Mouse (Mus musculus) kidney, embryonic 16.5 days (tissue): ENCODE results near the gene Sumo3. TPM values are rescaled to one million over a fixed set of nuclear protein-coding genes. Genes with fewer than 3 reads are reported as not detected.

Source experiments
- ATAC-seq: fragments of 200-750 bp; cut with Nextera tagmentation; 2 replicates; pipeline ENCODE4 v1.8.0; 2017; ENCODE audit warnings: moderate TSS enrichment; ENCODE audit not compliant: low FRiP score, low TSS enrichment
- H3K27ac ChIP-seq: fragments of 300-500 bp; sonication (generic); 2 replicates; pipeline ENCODE4 v1.5.1; 2014; ENCODE audit warnings: low read length
- H3K27me3 ChIP-seq: fragments of 300-500 bp; sonication (generic); 2 replicates; pipeline ENCODE4 v1.6.1; 2014; ENCODE audit warnings: low read length, control low read depth, mixed read lengths; ENCODE audit not compliant: insufficient read depth
- H3K36me3 ChIP-seq: fragments of 300-500 bp; sonication (generic); 2 replicates; pipeline ENCODE4 v1.6.1; 2014; ENCODE audit warnings: low read length, control low read depth, mixed read lengths; ENCODE audit not compliant: insufficient read depth
- H3K4me1 ChIP-seq: fragments of 300-500 bp; sonication (generic); 2 replicates; pipeline ENCODE4 v1.6.1; 2014; ENCODE audit warnings: low read length, control low read depth, mixed read lengths; ENCODE audit not compliant: insufficient read depth
- H3K4me2 ChIP-seq: fragments of 300-500 bp; sonication (generic); replicated peaks from 2 replicates; pipeline ENCODE4 v1.6.1; 2014; ENCODE audit warnings: low read depth, low read length
- H3K4me3 ChIP-seq: fragments of 300-500 bp; sonication (generic); 2 replicates; pipeline ENCODE4 v1.5.1; 2014; ENCODE audit warnings: mild to moderate bottlenecking, low read length
- H3K9ac ChIP-seq: fragments of 300-500 bp; sonication (generic); replicated peaks from 2 replicates; pipeline ENCODE4 v1.6.1; 2014; ENCODE audit warnings: low read length
- H3K9me3 ChIP-seq: fragments of 300-500 bp; sonication (generic); 2 replicates; pipeline ENCODE4 v1.6.1; 2016; ENCODE audit warnings: low read length, control low read depth
- WGBS: fragments of 180-500 bp; shearing (Covaris S2); extraction: QIAGEN DNeasy Blood & Tissue Kit; methylation state at CpG from one replicate; pipeline ENCODE4 v1.1.7; 2014; 5-methylcytosine and 5-hydroxymethylcytosine counted together
- polyA plus RNA-seq: library from polyadenylated mRNA; unstranded; fragments of >200 nt; fragmentation: Nextera tagmentation; extraction: Ambion mirVana; gene quantifications from 2 replicates; pipeline ENCODE4 v1.2.1, GENCODE M21; 2015

Sumo3 gene
- polyA plus RNA-seq, 1 experiment from 2014 or later: 365 TPM

DNA sequence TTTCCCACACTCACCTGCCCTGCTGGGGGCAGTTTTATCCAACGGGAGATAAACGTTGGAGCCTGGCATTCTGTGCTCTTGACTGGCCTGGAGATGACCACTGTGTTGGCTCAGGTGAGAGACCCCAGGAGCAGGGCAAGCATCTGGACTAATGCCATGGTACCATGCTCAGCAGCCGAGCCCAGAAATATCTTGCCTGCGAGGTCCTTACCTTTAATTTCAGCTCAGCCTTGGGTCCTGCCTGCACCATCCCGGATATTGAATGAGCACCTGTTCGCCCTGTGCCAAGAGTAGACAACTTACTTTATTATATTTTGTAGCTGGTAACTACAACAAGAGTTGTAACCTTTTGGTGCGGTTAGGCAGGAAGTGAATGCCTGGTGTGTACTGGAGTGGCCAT, 958 bp downstream of the Sumo3 start:
- ATAC-seq: peak; percentile 40

DNA sequence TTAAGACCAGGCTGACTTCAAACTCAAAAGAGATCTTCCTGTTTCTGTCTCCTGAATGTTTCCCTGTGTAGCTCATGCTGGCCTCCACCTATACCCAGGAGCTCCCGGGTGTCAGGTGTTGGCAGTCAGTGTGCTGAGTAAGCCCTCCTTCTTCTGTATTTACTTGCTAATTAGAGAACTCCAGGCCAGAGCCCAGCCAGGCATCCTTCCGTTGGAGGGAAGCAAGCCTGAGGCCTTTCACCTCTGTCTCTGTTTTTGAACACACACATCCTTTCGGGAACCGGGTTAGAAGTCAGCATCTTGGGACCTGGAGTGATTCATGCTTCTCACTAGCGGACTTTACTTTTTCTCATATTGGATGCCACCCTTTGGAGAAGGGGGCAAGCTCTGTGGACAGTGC, 1.5 kb downstream of the Sumo3 start:
- peak overlapping the region; percentile 82 for H3K4me2 ChIP-seq
- WGBS: 57% methylated on average over 5 of the region's 5 CpGs
- 0 out of 2 replicates have a peak overlapping the region, but pooled peaks have one; percentile 9 for H3K27ac ChIP-seq
- no peaks in the 10 kb centered on the region for H3K27me3 ChIP-seq
- no peak for ATAC-seq
- peaks cover 14% of the 10 kb centered on the region for H3K4me1 ChIP-seq
- peaks cover 36% of the 10 kb centered on the region for H3K36me3 ChIP-seq
- no peaks in the 10 kb centered on the region for H3K9me3 ChIP-seq
- peak overlapping the region; percentile 64 for H3K4me3 ChIP-seq
- H3K9ac ChIP-seq: peak overlapping the region; percentile 85

More for the DNA sequence above, 958 bp downstream of the Sumo3 start:
- Histone ChIP-seq H3K4me3 (peak overlapping the region; percentile 64), H3K4me2 (peak overlapping the region; percentile 82), H3K9ac (peak overlapping the region; percentile 85), H3K27ac (peak overlapping the region; percentile 98; the same call in 1 of the 2 replicates), H3K27me3 (no peaks in the 10 kb centered on the region), H3K9me3 (no peaks in the 10 kb centered on the region), H3K36me3 (peaks cover 30% of the 10 kb centered on the region), H3K4me1 (peaks cover 14% of the 10 kb centered on the region)
- 36% methylated on average over 7 of the region's 7 CpGs for WGBS

- no peak for ATAC-seq
- H3K4me1 ChIP-seq: peaks cover 20% of the 10 kb centered on the region
- H3K27me3 ChIP-seq: no peaks in the 10 kb centered on the region
- H3K36me3 ChIP-seq: peaks cover 46% of the 10 kb centered on the region
- H3K4me2 ChIP-seq: no peak overlapping the region
- H3K4me3 ChIP-seq: no peak overlapping the region
- 92% methylated on average over 8 of the region's 8 CpGs for WGBS
- no peak overlapping the region for H3K27ac ChIP-seq
- no peak overlapping the region for H3K9ac ChIP-seq
- H3K9me3 ChIP-seq: no peaks in the 10 kb centered on the region
These were observed 2.7 kb downstream of the Sumo3 start for GRCm38 (mm10) chr10:77608589-77608988.

DNA sequence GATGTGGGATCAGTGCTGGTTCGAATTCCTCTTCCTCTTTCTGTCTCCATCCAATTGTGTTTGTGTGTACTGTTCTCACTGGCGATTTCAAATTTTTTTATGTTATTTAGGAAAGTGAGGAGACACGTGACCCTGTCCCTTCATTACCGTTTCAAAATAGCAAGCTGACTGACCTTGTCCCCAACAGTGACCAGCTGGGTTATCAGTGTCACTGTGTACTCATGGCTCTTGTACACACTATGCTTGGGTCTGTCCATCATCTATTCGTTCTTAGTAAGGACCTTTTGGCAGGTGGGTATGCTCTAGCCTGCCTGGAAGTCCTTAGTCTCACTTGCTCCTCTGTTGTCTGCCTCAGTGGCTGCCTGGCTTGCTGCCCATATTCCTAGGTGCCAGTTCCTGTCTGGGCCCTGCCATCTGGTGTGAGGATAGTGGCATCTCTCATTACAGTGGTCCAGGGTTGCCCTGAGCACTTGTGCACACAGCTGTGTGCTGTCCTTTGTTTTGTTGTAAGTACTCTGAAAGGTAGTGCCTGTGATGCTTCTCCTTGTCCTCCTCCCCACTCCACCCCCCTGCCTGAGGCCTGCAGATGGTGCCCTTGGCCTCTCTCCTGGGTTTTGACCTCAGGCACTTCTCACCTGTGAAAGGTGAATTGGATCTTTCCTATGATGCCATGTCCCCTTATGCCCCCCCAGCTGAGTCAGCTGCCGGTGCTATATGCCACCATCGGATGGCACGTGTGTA, 4.5 kb downstream of the Sumo3 start:
- Histone ChIP-seq H3K9me3 (no peaks in the 10 kb centered on the region), H3K4me3 (no peak overlapping the region), H3K4me1 (peaks cover 20% of the 10 kb centered on the region), H3K27me3 (no peaks in the 10 kb centered on the region), H3K36me3 (peaks cover 61% of the 10 kb centered on the region), H3K9ac (no peak overlapping the region), H3K4me2 (no peak overlapping the region), H3K27ac (no peak overlapping the region)
- no peak for ATAC-seq
- 94% methylated on average over 8 of the region's 8 CpGs for WGBS

GRCm38 (mm10) chr10:77613409-77613808, 7.5 kb downstream of the Sumo3 start:
- peaks cover 82% of the 10 kb centered on the region for H3K36me3 ChIP-seq
- peak; percentile 76 for ATAC-seq
- H3K9ac ChIP-seq: 0 out of 2 replicates have a peak overlapping the region, but pooled peaks have one; percentile 38
- WGBS: 71% methylated on average over 3 of the region's 3 CpGs
- no peak overlapping the region for H3K4me2 ChIP-seq
- no peaks in the 10 kb centered on the region for H3K9me3 ChIP-seq
- H3K27ac ChIP-seq: peak overlapping the region; percentile 67
- no peaks in the 10 kb centered on the region for H3K27me3 ChIP-seq
- H3K4me1 ChIP-seq: peaks cover 7% of the 10 kb centered on the region; the same call in 1 of the 2 replicates
- no peak overlapping the region for H3K4me3 ChIP-seq

DNA sequence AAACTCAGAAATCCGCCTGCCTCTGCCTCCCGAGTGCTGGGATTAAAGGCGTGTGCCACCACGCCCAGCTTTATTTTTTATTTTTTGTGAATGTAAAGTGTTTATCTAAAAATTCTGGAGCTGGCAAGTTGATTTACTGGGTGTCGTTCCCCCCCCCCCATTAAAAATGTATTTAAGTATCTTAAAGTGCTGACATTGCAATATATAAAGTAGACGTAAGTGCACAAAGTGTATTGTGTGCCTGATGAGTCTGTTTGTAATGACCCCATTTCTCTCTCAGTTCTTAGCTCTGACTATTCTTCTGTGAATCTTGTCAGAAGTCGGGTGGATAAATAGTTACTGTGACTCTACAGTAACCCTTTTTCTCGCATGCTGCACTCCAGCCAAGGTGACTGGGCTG, 9.8 kb downstream of the Sumo3 start:
- no peak for ATAC-seq
- H3K36me3 ChIP-seq: peaks cover 73% of the 10 kb centered on the region
- H3K4me3 ChIP-seq: no peak overlapping the region
- H3K4me2 ChIP-seq: no peak overlapping the region
- H3K27me3 ChIP-seq: no peaks in the 10 kb centered on the region
- peaks cover 7% of the 10 kb centered on the region; the same call in 1 of the 2 replicates for H3K4me1 ChIP-seq
- H3K27ac ChIP-seq: no peak overlapping the region
- 91% methylated on average over 8 of the region's 8 CpGs for WGBS
- H3K9ac ChIP-seq: no peak overlapping the region
- H3K9me3 ChIP-seq: no peaks in the 10 kb centered on the region

DNA sequence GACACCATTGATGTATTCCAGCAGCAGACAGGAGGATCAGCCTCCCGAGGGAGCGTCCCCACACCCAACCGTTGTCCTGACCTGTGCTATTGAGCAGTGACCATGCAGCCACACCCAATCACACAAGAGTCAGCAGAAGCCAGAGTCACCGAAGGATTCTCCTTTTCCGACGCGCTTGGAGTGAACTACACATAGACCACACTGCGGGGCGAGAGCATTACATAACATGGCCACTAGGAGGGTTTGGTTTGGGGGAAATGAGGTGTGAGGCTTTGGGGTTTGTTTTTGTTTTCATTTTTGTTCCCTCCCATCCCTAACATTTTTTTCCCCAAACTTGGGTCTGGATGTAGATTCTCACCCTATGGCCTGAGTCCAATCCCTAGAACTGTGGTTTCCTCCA, 10.3 kb downstream of the Sumo3 start:
- 92% methylated on average over 9 of the region's 9 CpGs for WGBS
- Histone ChIP-seq H3K27ac (no peak overlapping the region), H3K27me3 (no peaks in the 10 kb centered on the region), H3K4me1 (peaks cover 7% of the 10 kb centered on the region; the same call in 1 of the 2 replicates), H3K9me3 (no peaks in the 10 kb centered on the region), H3K36me3 (peaks cover 67% of the 10 kb centered on the region), H3K9ac (no peak overlapping the region), H3K4me2 (no peak overlapping the region), H3K4me3 (no peak overlapping the region)
- ATAC-seq: no peak

DNA sequence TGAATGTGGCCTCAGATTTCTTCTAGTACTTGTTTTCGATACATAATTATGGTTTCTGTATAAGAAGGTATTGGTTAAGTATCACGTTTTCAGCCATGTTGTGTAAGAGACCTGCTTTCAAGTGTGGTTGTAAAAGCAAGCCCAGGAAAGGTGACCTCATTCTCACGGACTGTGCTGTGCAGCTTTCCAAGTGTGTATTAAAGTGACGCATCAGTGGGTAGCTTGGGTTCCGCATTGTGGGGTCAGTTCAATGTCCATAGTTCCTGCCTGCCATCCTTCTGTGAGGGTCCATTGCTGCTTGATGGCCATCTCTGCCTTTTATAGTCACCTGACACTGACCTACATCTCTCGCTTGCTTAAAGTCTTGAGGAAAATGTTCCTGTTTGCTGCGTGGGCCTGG, 11.0 kb downstream of the Sumo3 start:
- Histone ChIP-seq H3K27ac (no peak overlapping the region), H3K27me3 (no peaks in the 10 kb centered on the region), H3K4me3 (no peak overlapping the region), H3K9ac (no peak overlapping the region), H3K36me3 (peaks cover 60% of the 10 kb centered on the region), H3K9me3 (no peaks in the 10 kb centered on the region), H3K4me2 (no peak overlapping the region), H3K4me1 (peaks cover 11% of the 10 kb centered on the region; the same call in 1 of the 2 replicates)
- no peak for ATAC-seq
- WGBS: 91% methylated on average over 7 of the region's 7 CpGs

DNA sequence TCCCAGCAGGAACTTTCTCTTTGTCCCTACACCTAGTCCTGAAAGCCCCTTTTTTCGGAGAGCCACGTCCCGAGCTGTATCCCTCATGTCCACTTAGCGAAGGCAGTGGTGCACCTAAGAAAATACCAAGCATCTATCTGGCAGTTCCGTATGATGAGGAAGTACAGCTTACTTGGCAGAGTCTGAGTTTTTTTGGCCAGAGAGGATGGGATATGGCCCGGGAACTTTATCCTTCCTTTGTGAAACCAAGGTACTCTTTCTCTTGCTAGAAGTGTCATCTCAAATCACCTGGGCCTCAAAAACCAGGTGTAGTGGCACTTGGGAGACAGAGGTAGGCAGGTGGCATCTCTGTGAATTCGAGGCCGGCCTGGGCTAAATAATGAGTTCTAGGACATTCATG, 15.6 kb downstream of the Sumo3 start:
- H3K9ac ChIP-seq: peak overlapping the region; percentile 97
- peaks cover 19% of the 10 kb centered on the region for H3K36me3 ChIP-seq
- peaks cover 27% of the 10 kb centered on the region for H3K4me1 ChIP-seq
- H3K27me3 ChIP-seq: no peaks in the 10 kb centered on the region
- no peak for ATAC-seq
- peak overlapping the region; percentile 98 for H3K4me3 ChIP-seq
- peak overlapping the region; percentile 96 for H3K27ac ChIP-seq
- H3K9me3 ChIP-seq: no peaks in the 10 kb centered on the region
- H3K4me2 ChIP-seq: peak overlapping the region; percentile 83
- 78% methylated on average over 8 of the region's 8 CpGs for WGBS
